Mouse (Mus musculus): ENCODE measurements at regions not wholly inside any gene's neighbourhood (a gene's known extent, or its start where the extent isn't known, plus 50 kb on each side); places are given as distances from the start of the nearest gene placed in this dataset.

DNA sequence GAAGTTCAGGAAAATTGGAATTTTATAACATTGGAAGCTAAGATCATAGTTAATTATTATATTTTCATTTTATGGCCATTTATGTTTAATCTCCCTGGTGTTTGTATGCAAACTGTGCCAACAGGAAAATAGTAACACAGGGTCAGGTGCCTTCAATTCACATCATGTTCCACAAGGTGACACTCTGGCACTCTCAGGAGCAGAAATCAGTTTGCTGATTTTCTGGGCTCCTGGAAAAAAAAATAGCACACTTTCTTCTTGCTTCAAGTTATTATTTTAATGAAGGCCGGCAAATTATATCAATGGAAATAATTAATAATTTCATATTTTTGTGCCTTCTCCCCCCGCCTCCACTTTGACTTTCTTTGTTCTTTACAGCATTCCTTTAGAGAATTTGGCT is 994.5 kb upstream of the Gm8797 start:
- TF ChIP-seq CEBPB (IDR thresholded peaks at IDR 0.05; ENCODE audit: insufficient read depth, poor library complexity, severe bottlenecking) (no peak), POLR2A (IDR thresholded peaks at IDR 0.05; ENCODE audit: insufficient read length, low read depth) (no peak), REST (IDR thresholded peaks at IDR 0.05; ENCODE audit: insufficient read depth, insufficient read length) (no peak), E2F4 (IDR thresholded peaks at IDR 0.05; ENCODE audit: insufficient read depth) (no peak), MAX (IDR thresholded peaks at IDR 0.05; ENCODE audit: low read depth) (no peak), TCF3 (IDR thresholded peaks at IDR 0.05; ENCODE audit: insufficient read length, low read depth) (no peak), USF1 (IDR thresholded peaks at IDR 0.05; ENCODE audit: low read depth) (no peak), MYOG (IDR thresholded peaks at IDR 0.05; ENCODE audit: control insufficient read depth in 1 of 3, insufficient read depth in 1 of 3, insufficient read length in 2 of 3, low read depth in 2 of 3) (no peak), MYOD1 (IDR thresholded peaks at IDR 0.05; ENCODE audit: control insufficient read depth in 1 of 3, insufficient read length in 2 of 3, low read depth in 2 of 3) (no peak), SRF (IDR thresholded peaks at IDR 0.05; ENCODE audit: control insufficient read depth, insufficient read length, low read depth) (no peak)

Measured in myocyte (in vitro differentiated cells).